Mouse (Mus musculus) erythroblast, embryonic 14.5 days (primary cell): ENCODE results near the gene Nfatc2. TPM values are rescaled to one million over a fixed set of nuclear protein-coding genes. Genes with fewer than 3 reads are reported as not detected.

Experiments
- H3K27me3 ChIP-seq: 2 replicates; pipeline ENCODE4 v1.6.1; 2012; ENCODE audit warnings: inconsistent platforms; ENCODE audit not compliant: control insufficient read depth
- H3K36me3 ChIP-seq: 2 replicates; pipeline ENCODE4 v1.6.1; 2012; ENCODE audit warnings: mild to moderate bottlenecking, inconsistent platforms; ENCODE audit not compliant: control insufficient read depth
- H3K4me1 ChIP-seq: 2 replicates; pipeline ENCODE4 v1.6.1; 2012; ENCODE audit warnings: inconsistent platforms; ENCODE audit not compliant: control insufficient read depth
- H3K4me3 ChIP-seq: replicated peaks from 2 replicates; pipeline ENCODE3; 2012; ENCODE audit warnings: moderate library complexity, mild to moderate bottlenecking, inconsistent platforms
- H3K9me3 ChIP-seq: 2 replicates; pipeline ENCODE4 v1.6.1; 2012; ENCODE audit warnings: low read length, inconsistent platforms, mixed read lengths; ENCODE audit not compliant: control insufficient read depth
- GATA1 ChIP-seq: IDR thresholded peaks from 2 replicates; pipeline ENCODE4 v1.6.1; 2012; ENCODE audit warnings: low read length, inconsistent platforms, mixed read lengths
- TAL1 ChIP-seq: IDR thresholded peaks from 3 replicates; pipeline ENCODE4 v1.6.1; 2012; ENCODE audit warnings: low read length, inconsistent platforms, mixed read lengths
- polyA plus RNA-seq: library from polyadenylated mRNA; stranded (reverse); fragments of >175 nt; gene quantifications from 2 replicates; pipeline ENCODE4 v1.2.3, GENCODE M21; 2012

Nfatc2 gene
- polyA plus RNA-seq, 1 experiment, result not detected

DNA sequence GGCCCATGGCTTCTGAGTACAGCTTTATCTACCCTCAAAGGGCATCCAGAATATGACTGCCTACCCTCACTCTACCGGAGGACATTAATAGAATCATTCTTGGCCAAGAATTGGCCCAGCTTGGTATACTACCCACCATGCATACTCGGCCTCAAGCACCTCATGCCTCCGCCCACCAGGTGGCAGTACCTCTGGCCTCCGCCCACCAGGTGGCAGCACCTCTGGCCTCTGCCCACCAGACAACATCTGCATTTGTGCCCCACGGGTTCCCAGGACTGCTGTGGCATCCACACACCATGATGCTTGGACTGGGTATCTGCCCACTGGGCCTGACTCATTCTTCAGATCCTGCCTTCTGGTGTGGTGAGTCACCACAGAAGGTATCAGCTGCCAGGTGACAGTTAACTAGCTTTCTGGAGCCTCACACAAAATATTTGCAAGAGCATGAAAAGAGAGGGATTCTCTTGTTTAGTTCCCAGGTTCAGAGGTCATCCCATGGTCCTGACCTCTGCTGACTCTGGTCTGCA lies 173.0 kb downstream of the Nfatc2 start:
- peaks cover 35% of the 10 kb centered on the region for H3K9me3 ChIP-seq
- no peaks in the 10 kb centered on the region for H3K36me3 ChIP-seq

More for the DNA sequence above, 173.0 kb downstream of the Nfatc2 start:
- no peaks in the 10 kb centered on the region for H3K4me1 ChIP-seq
- no peak overlapping the region for H3K4me3 ChIP-seq
- no peaks in the 10 kb centered on the region for H3K27me3 ChIP-seq
- TF ChIP-seq GATA1 (no peak), TAL1 (no peak)

Other genes starting within 250 kb of the Nfatc2 start
- 0.03 TPM in 1 of 2 replicates, not detected in the other for gene Atp9a, start 140.8 kb upstream of the Nfatc2 start, polyA plus RNA-seq
- 0.01 TPM in 2 replicates for gene Sall4, start 166.3 kb upstream of the Nfatc2 start, polyA plus RNA-seq